Mouse (Mus musculus): ENCODE data around the gene Selenoi.

Gene Selenoi

GRCm38 (mm10) chr5:30235641-30236126 lies 3.3 kb downstream of the Selenoi start:
- no peak for DNase-seq (ENCODE audit: low read depth, low spot score)

- no peak for DNase-seq (ENCODE audit: low read depth, low spot score)
Observed at GRCm38 (mm10) chr5:30238533-30238932, 6.2 kb downstream of the Selenoi start.

- no peak for DNase-seq (ENCODE audit: low read depth, low spot score)
Observed at GRCm38 (mm10) chr5:30240552-30240951, 8.2 kb downstream of the Selenoi start.

- no peak for DNase-seq (ENCODE audit: low read depth, low spot score)
Observed at GRCm38 (mm10) chr5:30242410-30242809, 10.0 kb downstream of the Selenoi start.

- no peak for DNase-seq (ENCODE audit: low read depth, low spot score)
Observed at GRCm38 (mm10) chr5:30243741-30244140, 11.4 kb downstream of the Selenoi start.

- DNase-seq (ENCODE audit: low read depth, low spot score) = no peak
Observed at GRCm38 (mm10) chr5:30245861-30246416, 13.6 kb downstream of the Selenoi start.

GRCm38 (mm10) chr5:30247666-30248065 lies 15.3 kb downstream of the Selenoi start:
- no peak for DNase-seq (ENCODE audit: low read depth, low spot score)

- no peak for DNase-seq (ENCODE audit: low read depth, low spot score)
Observed at GRCm38 (mm10) chr5:30255567-30256354, 23.4 kb downstream of the Selenoi start.

GRCm38 (mm10) chr5:30258776-30259175 lies 26.4 kb downstream of the Selenoi start:
- no peak for DNase-seq (ENCODE audit: low read depth, low spot score)

GRCm38 (mm10) chr5:30270571-30271190 lies 38.3 kb downstream of the Selenoi start:
- DNase-seq (ENCODE audit: low read depth, low spot score) = no peak

GRCm38 (mm10) chr5:30271599-30272281 lies 39.4 kb downstream of the Selenoi start:
- no peak for DNase-seq (ENCODE audit: low read depth, low spot score)

- no peak for DNase-seq (ENCODE audit: low read depth, low spot score)
Observed at GRCm38 (mm10) chr5:30276361-30276760, 44.0 kb downstream of the Selenoi start.

GRCm38 (mm10) chr5:30278952-30279351 lies 46.6 kb downstream of the Selenoi start:
- no peak for DNase-seq (ENCODE audit: low read depth, low spot score)

GRCm38 (mm10) chr5:30279446-30279845 lies 47.1 kb downstream of the Selenoi start:
- no peak for DNase-seq (ENCODE audit: low read depth, low spot score)

GRCm38 (mm10) chr5:30280864-30281263 lies 48.5 kb downstream of the Selenoi start:
- DNase-seq (ENCODE audit: low read depth, low spot score) = no peak

- DNase-seq (ENCODE audit: low read depth, low spot score) = no peak
Observed at GRCm38 (mm10) chr5:30281291-30281732, 48.9 kb downstream of the Selenoi start, which contains the start of gene Drc1. Gene Drc1, plus strand, starts transcription at chr5:30281388.

GRCm38 (mm10) chr5:30285944-30286799 lies 53.8 kb downstream of the Selenoi start:
- no peak for DNase-seq (ENCODE audit: low read depth, low spot score)

- peak; percentile 17 for DNase-seq (ENCODE audit: low read depth, low spot score)
Observed at GRCm38 (mm10) chr5:30287106-30287882, 54.9 kb downstream of the Selenoi start.
